Mouse (Mus musculus) heart, postnatal 0 days (tissue): ENCODE measurements around the gene Pdgfra.

Experiments
- CTCF ChIP-seq: IDR thresholded peaks from 2 replicates; pipeline ENCODE4 v1.5.1; 2016; ENCODE audit warnings: antibody characterized with exemption, control low read depth, low read depth
- EP300 ChIP-seq: IDR thresholded peaks from 2 replicates; pipeline ENCODE4 v1.6.1; 2016; ENCODE audit warnings: antibody characterized with exemption, low read depth

GRCm38 (mm10) chr5:75184693-75185235 is 32.7 kb downstream of the Pdgfra start:
- TF ChIP-seq CTCF (no peak), EP300 (no peak)
